Mouse (Mus musculus) left cerebral cortex, adult 9 months (tissue): ENCODE data around the gene Manba.
"Not testable (repeated sequence)": the region's sequence is repeated elsewhere in the genome, so short reads cannot be mapped to it uniquely, and the experiment has no call there.

Experiments used
- DNase-seq, 2 experiments: peaks; one replicate each; pipeline ENCODE4 v3.0.0; 2022; ENCODE audit warnings: low spot score in 2 of 2

The Manba gene

DNA sequence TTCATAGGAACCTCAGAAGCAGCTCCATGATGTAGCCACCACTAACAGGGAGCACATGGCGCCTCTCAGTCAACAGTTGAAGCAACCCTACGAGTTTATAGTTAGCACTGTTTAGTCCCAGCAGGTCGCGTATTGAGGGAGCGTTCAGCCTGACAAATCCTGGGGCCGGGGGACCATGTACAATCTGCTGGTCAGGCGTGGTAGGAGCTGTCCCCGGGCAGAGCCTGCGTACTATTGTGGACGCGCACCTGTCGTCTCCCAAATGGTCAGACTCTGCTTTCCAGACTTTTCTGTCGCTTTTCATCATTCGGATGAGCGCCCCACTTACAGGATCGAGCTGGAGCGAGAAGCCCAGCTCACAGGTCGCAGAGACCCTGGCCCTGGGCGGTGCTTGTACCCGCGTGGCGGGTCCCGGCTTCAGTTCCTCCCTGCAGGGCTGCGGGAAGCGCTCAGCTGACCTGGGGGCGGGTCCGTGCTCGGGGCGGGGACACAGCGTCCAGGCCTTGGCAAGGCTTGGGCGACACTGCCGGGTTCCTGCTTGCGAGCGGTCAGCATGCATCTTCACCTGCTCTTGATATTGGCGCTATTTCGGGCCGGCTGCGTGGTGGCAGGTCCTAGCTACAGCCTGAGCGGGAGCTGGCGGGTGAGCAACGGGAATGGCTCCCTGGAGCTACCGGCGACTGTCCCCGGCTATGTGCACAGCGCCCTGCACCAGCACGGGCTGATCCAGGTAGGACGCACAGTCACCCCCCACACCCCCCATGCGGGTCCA, at the start of gene Manba:
TSS of gene Manba (plus strand) at position 484 of the 772 bp plus-strand sequence.
- peak in 1 of 2 experiments; percentile 56 for DNase-seq

DNA sequence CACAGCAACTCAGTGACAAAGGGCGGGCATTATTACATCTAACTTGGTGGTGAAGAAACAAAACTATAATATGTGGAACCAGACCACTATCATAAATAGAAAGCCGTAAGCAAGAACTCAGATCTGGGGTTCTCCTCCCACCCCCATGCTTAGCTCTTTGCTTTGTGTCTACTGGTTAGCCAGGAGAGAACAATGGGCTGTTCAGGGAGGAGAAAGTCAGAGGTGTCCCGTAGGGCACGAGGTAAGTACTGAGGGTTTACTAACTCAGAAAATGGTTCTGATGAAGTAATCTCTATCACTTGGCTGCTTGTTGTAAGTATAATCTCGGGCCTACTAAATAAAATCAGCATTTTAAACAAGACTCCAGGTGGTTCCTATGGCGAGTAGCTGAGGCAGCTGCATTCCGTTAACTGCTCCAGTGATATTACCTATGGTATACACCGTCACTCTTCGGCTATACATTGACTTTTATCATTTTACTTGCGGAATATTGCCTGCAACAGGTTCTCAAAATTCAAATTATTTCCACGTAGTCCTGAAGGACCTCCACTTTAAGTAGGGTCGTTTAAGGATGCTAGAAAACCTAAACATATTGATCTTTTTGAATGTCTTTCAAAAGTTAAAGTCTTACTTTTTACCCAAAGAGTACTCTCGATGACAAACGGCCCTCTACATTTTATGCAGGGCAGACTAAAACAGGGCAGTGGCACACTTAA, 48.4 kb upstream of the Manba start:
- DNase-seq, result no peak

DNA sequence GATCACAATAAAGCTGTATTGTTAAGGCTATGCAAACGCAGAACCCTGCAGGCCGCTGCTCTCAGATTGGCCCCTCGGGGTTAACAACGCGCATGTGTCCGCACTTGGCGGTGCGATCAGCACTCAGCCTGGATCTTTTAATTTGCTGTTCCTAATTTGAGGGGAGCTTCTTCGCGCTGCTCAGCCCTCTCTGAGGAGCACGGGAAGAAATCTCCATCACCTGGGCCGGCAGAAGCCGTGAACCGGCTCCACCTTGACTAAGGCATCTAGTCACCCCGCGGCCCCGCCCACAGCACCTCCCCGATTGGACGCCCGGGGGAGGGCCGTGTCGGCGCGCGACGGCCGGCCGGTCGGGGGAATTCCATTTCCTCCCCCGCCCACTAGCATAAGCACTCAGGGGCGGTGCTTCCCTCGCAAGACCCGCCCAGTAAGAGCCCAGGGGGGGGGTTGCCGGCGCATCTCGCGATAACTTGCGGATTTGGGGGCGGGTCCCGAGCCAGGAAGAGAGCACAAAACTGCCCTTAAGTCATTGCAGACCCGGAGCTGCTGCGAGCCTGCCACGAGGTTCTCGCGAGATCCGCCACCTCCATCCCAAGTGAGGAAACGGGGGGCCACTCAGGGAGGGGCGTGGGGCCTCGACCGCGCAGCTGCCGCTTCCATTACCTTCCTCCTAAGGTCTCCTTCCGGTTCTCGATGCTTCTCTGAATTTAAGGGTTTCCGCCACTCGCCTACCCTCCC, 47.5 kb upstream of the Manba start, which contains the start of gene Ube2d3:
TSS of gene Ube2d3 (plus strand) at position 392 of the 738 bp plus-strand sequence.
- DNase-seq, result peak; percentile 99

DNA sequence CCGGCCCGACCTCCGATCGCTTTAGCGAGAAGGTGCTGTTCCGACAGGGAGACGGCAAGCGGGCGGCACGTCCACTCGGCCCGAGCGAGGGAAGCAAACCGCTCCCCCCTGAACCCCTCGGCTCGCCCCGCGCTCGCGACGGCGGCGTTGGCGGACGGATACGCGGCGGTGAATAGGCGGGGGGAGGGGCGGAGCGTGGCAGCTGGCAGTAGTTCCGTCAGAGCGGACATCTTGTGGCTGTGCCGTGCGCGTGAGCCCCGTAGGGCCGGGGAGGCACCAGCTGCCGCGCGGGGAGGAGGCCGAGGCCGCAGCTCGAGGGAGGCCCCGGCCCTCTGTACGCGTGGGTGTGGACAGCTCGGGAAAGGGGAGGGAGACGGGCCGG, 46.9 kb upstream of the Manba start:
- peak; percentile 88 to 94 for DNase-seq

DNA sequence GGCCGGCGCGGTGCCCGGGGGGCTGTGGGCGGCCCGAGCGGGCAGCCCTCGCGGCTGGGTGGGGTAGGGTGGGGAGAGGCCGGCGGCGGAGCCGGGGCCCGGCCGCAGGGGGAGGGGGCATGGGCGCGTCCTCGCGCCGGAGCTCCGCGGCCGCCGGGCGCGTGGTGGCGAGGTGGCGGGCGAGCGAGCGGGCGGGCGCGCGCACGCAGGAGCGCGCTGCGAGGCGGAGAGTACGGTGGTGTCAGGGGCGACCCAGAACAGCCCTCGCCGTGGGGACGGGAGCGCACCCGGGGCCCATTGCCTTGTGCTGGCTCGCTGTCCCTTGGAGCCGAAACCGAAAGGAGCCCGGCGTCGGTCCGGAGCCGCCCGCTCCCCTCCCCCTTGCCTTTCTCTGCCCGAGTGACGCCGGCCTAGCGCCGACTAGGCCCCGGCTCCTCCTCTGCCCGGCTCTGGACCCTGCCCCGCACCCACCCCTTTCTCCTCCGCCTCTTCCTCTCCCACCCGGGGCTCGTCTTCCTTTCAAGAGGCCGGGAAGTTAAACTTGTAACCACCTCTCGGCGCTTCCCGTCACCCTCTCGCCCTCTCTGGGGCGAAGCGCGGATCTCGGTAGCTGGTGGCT, 46.4 kb upstream of the Manba start:
- DNase-seq, result peak; percentile 40 to 71

DNA sequence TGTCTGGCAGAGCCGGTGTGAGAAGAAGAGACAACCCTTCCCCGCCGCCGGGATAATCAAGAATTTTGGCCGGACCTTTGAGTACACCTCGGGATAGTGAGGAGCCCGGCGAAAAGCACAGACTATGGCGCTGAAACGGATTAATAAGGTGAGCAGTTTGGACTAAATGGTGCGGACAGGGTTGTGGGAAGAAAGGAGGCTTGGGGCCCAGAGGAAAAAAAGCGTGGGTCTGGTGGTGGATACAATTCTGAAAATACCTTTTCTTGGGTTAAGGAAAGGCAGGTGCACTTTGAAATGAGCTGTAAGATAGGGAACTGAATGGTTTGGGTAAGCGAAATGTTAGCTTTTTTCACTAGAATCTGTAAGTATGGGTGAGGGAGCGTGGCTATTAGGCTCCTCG, 45.8 kb upstream of the Manba start:
- DNase-seq, result no peak

DNA sequence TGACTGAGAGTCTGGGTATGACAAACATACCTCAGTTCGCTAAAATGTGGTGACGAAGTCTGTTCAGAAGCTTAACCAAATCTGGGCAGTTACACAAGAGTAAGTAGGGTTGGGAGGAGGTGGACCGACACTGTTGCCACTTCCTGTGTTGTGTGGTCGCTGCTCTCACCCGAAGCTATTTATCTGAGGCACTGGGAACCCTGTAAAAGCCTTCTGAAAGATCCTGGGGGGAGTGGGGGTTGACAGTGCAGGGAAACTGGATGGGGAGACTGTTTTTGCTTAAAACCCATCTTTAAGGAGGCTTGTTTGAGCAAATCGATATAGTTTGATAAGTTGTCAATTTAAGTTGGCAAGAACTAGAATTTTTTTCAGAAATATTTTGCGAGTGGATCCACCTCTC, 45.2 kb upstream of the Manba start:
- peak in 1 of 2 experiments; percentile 15 for DNase-seq

DNA sequence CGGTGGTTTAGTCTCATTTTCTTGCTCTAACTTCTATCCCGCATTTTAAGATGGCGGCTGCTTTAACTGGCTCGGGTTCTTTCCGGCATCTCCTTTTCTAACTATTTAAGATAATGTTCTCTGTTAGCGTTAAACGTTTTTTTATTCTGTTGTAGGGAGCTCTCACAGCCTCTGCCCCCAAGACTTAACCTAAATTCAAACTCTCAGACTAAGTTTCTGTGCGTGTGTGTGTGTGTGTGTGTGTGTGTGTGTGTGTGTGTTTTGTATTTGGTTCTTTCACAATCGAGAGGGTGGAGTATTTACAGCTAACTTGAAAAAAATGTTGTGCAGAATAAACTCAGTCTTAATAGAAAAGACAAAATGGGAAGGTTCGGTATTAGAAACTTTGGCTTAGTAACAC, 44.8 kb upstream of the Manba start:
- DNase-seq, result no peak

DNA sequence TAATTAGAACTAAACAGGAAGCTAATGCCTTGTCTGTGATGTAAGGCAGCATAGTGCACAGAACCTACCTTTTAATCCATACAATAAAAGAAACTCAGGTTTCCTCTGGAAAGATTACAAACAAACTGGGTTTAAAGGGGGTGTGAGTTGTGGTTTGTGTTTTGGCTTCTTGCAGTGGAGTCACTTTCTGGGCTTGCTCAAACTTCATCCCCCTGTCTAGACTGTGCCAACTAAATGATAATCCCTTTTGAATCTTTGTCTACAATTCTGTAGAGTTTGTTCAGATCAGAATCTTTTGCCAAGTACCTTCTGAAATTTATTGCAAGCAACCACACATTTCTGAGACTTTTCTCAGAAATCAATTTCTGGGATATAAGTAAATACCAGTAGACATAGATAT, 40.5 kb upstream of the Manba start:
- DNase-seq, result no peak

DNA sequence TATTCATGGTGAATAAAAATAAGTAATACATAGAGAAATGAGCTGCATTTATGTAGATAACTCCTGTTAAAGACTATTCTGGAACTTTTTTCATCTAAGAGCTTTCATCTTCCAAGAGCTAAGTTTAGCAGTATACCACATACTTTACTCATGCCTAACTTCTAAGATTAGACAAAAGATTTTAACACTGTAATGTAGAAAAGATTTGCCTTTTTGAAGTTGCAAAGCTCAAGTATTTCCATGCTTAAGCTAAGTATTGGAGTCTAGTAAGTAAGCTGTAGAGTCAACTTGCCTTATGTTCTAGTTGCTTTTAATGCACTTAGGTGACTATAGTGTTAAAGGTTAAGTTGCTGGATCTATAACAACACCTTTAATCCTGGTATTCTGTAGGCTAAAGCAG, 26.4 kb upstream of the Manba start:
- no peak for DNase-seq

DNA sequence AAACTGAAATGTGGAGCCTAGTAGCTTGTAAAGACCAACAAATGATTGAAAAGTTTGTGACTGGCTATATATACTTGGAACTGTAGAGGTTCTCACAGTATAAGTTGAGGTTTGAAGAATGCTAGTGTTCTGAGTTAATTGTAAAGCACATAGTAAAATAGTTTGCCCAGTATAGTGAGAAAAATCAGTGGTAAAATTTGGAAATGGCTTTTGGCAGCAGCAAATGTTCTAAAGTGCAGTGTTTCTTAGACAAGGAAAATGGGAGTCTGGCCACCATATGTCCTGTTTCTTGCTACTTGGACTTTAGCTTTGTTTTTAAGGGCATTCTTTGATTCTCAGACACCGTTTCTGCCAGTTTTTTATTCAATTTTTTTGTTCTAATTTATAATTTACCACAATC, 17.0 kb upstream of the Manba start:
- DNase-seq, result no peak

DNA sequence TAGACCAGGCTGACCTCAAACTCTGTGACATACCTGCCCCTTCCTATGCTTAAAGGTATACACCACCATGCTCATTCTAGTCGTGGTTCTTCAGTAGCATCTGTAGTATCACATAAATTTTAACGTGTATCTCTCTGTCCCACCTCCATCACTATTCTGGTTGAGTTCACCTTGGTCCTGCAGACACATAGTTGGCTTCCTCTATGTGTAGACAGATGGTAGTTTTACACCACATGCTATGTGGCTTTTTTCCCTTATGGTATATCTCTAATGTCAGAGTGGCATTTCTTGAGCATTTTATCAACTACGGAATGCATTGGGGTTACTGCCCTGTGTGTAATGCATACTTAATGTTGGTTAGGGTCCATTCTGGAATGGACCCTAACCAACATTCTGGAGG, 16.3 kb upstream of the Manba start:
- DNase-seq, result no peak

DNA sequence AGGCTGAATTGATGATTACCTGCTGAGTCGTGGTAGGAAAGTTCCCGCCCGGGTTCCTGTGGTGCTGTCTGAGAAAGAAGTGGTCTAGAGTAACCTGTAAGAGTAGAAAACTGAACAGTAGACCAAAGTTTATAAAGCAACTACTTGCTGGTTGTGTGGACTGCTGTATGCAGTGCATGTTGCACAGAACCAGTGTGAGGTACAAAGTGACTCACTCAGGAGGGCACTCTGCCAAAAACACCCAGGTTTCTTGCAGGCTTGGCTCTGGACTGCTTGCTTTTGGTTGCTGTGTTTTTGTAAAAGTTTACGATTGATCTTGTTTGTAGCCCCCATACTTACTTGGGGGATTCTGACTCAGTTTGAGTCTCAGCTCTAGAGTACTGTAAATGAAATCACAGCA, 15.4 kb upstream of the Manba start:
- DNase-seq, result peak in 1 of 2 experiments; percentile 78

DNA sequence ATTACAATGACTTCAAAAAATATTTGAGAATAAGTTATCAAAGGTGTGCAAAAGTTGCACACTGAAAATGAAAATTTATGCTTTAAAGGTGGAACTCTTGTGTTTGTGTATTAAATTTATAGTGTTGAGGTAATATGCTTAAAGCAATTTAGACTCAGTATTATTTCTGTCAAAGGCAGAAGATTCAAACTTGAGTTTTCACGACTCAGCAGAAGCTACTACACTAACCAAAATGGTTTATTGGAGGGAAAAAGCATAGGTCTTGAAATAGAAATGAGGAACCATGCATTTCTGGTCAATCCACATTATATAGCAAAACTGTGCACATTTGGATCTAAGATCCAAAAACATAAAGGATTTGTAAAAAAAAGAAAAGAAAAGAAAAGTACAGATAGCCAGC, 14.6 kb upstream of the Manba start:
- DNase-seq, result no peak

DNA sequence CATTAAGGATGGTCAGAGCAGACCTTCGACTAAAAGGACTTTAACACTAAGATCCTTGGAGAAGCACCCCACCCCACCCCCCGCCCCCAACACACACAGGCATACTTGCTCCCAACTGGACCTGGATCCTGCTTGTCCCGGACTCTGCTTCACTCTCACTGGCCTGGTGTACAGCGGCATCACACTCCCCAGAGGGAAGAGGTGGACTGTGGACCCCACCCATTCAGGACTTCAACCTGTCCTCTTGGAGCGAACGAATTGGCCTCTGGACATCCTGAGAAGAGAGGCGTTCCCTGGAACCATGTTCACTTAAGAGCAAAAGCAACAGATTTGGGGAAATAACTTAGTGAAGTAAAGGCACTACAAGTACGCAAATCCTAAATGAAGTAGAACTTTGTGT, 10.4 kb upstream of the Manba start:
- DNase-seq, result no peak

DNA sequence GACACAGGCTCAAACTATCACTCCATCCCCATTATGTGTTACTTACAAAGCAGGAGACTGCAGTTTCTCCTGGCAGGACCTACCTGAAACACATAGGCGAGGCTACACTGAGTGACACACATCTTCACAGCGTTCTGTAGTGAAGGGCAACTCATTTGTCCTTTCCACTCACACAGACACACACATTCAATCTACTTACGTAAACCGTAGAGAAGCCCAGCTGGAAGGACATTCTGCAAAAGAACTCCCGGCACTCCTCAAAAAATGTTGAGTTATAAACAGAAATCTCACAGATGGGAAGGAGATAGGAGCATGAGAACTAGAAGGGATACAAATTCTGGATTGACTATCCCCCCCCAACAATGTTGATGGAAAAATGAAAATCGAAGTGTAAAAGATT, 9.1 kb upstream of the Manba start:
- peak in 1 of 2 experiments; percentile 31 for DNase-seq

DNA sequence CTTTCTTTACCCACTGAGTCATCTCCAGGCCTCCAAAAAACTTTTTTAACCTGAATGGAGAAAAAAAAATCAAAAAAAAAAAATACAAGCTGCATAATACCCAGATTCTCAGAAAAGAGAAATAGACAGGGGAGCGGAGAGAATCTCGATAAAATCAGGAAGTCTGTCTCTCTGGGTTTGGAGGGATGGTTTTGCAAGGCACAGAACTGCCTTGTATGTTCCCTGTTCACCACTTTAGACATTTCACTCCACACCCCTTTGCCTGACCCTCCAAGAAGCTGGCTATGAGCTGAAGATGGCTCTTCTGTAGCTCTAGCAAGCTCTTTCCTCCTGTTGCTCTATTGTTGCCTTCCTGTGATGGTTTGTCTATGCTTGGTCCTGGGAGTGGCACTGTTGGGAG, 8.4 kb upstream of the Manba start:
- no peak for DNase-seq

DNA sequence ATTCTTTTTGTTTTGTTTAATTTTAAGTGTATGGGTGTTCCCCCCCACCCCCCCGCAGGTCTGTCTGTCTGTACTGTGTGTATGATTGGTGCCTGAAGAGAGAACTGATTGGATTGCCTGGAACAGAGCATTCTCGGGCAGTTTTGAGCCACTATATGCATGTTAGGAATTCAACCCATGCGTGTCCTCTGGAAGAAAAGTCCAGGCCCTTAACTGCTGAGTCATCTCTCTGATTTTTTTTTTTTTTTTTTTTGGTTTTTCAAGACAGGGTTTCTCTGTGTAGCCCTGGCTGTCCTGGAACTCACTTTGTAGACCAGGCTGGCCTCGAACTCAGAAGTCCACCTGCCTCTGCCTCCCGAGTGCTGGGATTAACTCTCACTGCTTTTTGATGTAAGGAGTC, 6.3 kb upstream of the Manba start:
- not testable (repeated sequence) for DNase-seq

DNA sequence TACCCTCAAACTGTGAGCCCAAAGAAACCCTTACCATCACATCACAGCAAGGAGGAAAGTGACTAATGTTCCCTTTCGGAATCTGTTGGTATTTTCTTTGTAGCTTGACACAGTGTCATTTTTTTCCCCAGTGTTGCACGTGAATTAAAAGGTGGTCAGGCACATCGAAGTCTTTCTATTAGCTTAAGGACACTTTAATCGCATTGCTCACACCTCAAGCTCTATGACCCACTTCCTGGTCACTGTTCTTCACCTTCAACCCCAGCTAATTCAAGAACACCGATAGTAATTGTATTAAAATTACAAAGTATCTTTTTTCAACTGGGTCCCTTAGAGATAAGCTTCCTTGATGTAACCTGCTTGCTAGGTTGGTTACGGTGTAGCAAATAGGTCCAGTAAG, 4.6 kb upstream of the Manba start:
- DNase-seq, result no peak

DNA sequence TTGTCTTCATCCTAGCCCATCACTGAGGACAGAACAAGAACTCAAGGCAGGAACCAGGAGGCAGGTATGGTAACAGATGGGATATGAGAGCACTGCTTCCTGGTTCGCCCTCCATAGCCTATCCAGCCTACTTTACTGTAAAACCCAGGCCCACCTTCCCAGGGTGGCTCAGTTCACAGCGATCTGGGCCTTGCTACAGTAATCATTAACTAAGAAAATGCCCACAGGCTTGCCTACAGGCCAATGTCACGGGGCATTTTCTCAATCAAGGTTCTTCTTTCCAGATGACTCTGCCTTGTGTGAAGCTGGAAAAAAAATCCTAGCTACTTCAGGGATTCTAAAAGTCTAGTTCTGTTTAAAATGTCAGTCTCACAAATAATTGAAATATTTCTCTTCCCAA, 3.8 kb upstream of the Manba start:
- DNase-seq, result no peak

DNA sequence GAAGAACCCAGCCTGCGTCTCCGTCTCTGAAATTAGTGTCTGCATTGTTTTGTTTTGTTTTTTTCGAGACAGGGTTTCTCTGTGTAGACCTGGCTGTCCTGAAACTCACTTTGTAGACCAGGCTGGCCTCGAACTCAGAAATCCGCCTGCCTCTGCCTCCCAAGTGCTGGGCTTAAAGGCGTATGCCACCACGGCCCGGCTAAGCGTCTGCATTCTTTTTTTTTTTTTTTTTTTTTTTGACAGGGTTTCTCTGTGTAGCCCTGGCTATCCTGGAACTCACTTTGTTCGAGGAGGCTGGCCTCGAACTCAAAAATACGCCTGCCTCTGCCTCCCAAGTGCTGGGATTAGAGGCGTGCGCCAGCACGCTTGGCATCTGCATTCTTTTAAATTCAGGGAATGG, 761 bp upstream of the Manba start:
- not testable (repeated sequence) for DNase-seq

DNA sequence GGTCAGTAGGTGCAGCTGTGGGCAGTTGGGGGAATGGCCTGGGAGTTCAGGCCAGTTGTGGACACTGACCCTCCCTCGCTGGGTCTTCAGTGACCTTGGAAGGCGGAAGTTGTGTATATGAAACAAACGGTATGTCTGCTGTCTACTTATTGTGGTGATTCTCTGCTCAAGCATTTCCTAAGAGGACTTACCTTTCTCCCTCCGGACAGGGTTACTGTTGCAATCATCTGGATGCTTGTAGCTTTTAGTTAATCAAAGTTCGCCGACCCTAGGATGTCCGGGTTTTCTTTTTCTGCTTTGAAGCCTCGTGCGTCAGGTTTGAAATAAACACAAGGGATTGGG, 460 bp downstream of the Manba start:
- DNase-seq, result no peak
